Mouse (Mus musculus): ENCODE results near the gene Smarca2. TPM values are rescaled to one million over a fixed set of nuclear protein-coding genes. Genes with fewer than 3 reads are reported as not detected.

Smarca2 gene
- polyA plus RNA-seq, 1 experiment from 2014 or later = 29.6 TPM

DNA sequence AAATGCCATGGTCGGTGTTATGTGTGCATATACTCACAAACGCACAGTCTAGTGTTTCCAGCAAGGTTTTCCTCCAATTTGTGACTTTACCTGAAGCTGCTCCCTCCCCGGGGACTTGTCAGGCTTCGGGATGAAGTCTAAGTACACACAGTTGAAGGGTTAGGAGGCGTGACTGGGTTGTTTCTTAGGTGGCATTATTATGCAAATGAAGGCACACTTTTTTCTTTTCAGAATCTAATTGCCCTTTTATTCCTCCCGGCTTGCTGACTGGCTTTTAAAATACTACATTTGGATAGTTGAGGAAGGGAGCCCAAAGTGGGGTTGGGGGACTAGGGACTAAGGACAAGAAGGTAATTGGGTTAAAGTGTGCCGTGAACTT lies 3.6 kb downstream of the Smarca2 start:
- Histone ChIP-seq H3K4me2 (ENCODE audit: low read depth, low read length) (peak overlapping the region; percentile 94), H3K36me3 (ENCODE audit: control insufficient read depth, insufficient read depth) (no peaks in the 10 kb centered on the region), H3K4me3 (ENCODE audit: low read length) (peak overlapping the region; percentile 82), H3K4me1 (ENCODE audit: control insufficient read depth, insufficient read depth, low read length) (peaks cover 19% of the 10 kb centered on the region), H3K27ac (ENCODE audit: low read length) (no peak overlapping the region), H3K9me3 (replicated peaks; ENCODE audit: control insufficient read depth, low read length) (no peaks in the 10 kb centered on the region), H3K9ac (ENCODE audit: low read length) (no peak overlapping the region; the same call in 1 of the 2 replicates), H3K27me3 (ENCODE audit: control insufficient read depth, insufficient read depth, low read length) (no peaks in the 10 kb centered on the region)
- no peak for ATAC-seq (replicated peaks; ENCODE audit: extremely low read depth, insufficient read depth, low FRiP score)
- 40% methylated on average over 7 of the region's 7 CpGs for WGBS

- no peak for ATAC-seq (replicated peaks; ENCODE audit: extremely low read depth, insufficient read depth, low FRiP score)
- Histone ChIP-seq H3K9ac (ENCODE audit: low read length) (no peak overlapping the region), H3K9me3 (replicated peaks; ENCODE audit: control insufficient read depth, low read length) (no peaks in the 10 kb centered on the region), H3K4me1 (ENCODE audit: control insufficient read depth, insufficient read depth, low read length) (peaks cover 26% of the 10 kb centered on the region), H3K27ac (ENCODE audit: low read length) (no peak overlapping the region), H3K4me2 (ENCODE audit: low read depth, low read length) (no peak overlapping the region), H3K27me3 (ENCODE audit: control insufficient read depth, insufficient read depth, low read length) (no peaks in the 10 kb centered on the region), H3K36me3 (ENCODE audit: control insufficient read depth, insufficient read depth) (no peaks in the 10 kb centered on the region), H3K4me3 (ENCODE audit: low read length) (no peak overlapping the region)
- 57% methylated on average over 2 of the region's 2 CpGs for WGBS
Measured at GRCm38 (mm10) chr19:26609637-26610036, 4.8 kb downstream of the Smarca2 start.

DNA sequence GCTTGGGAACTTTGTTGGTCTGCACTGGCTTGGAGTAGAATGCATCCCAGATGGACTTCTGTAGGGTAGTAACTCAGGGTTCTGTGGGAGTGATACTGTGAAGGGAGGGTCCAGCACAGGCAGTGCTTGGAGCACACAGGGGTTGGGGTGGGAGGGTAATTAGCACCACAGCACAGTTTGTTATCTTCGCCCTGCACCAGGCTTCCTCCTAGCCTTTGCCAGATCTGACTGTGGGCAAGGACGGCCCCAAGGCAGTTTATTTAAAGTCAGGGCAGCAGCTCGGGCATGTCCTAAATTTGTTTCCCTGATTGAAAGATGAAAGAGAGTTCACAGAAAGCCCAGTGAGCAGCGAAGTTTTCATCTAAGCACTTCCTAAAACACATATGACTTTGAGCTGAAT lies 8.1 kb downstream of the Smarca2 start:
- Histone ChIP-seq H3K27ac (ENCODE audit: low read length) (peak overlapping the region; percentile 61), H3K27me3 (ENCODE audit: control insufficient read depth, insufficient read depth, low read length) (no peaks in the 10 kb centered on the region), H3K4me3 (ENCODE audit: low read length) (no peak overlapping the region), H3K4me2 (ENCODE audit: low read depth, low read length) (no peak overlapping the region), H3K4me1 (ENCODE audit: control insufficient read depth, insufficient read depth, low read length) (peaks cover 24% of the 10 kb centered on the region), H3K9me3 (replicated peaks; ENCODE audit: control insufficient read depth, low read length) (no peaks in the 10 kb centered on the region), H3K36me3 (ENCODE audit: control insufficient read depth, insufficient read depth) (no peaks in the 10 kb centered on the region), H3K9ac (ENCODE audit: low read length) (no peak overlapping the region)
- 23% methylated on average over 4 of the region's 4 CpGs for WGBS
- ATAC-seq (replicated peaks; ENCODE audit: extremely low read depth, insufficient read depth, low FRiP score) = 0 out of 2 replicates have a peak, but pooled peaks have one; percentile 43

DNA sequence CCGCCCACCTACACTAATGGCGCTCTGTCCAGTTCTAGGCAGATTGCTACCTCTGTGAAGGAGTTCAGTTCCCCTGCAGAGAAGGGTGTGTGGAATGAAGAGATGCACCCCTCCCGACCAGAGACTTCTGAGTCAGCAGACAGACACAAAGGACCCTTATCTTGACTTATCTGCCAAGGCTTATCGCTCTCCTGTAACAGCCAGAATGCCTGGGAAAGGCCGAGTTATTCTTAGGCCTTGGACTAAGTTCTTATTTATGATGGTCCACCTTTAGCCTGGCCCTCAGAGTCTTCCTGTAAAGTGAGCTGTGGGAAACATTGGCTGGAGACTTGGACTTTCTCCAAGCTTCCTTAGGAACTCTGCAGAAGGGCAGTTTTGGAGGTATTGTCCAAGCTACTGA lies 8.8 kb downstream of the Smarca2 start:
- Histone ChIP-seq H3K9me3 (replicated peaks; ENCODE audit: control insufficient read depth, low read length) (no peaks in the 10 kb centered on the region), H3K36me3 (ENCODE audit: control insufficient read depth, insufficient read depth) (no peaks in the 10 kb centered on the region), H3K4me1 (ENCODE audit: control insufficient read depth, insufficient read depth, low read length) (peaks cover 17% of the 10 kb centered on the region), H3K4me2 (ENCODE audit: low read depth, low read length) (peak overlapping the region; percentile 13; the same call in 1 of the 2 replicates), H3K4me3 (ENCODE audit: low read length) (no peak overlapping the region), H3K27me3 (ENCODE audit: control insufficient read depth, insufficient read depth, low read length) (no peaks in the 10 kb centered on the region), H3K27ac (ENCODE audit: low read length) (peak overlapping the region; percentile 61), H3K9ac (ENCODE audit: low read length) (no peak overlapping the region)
- peak; percentile 59 for ATAC-seq (replicated peaks; ENCODE audit: extremely low read depth, insufficient read depth, low FRiP score)
- 34% methylated on average over 5 of the region's 5 CpGs for WGBS

DNA sequence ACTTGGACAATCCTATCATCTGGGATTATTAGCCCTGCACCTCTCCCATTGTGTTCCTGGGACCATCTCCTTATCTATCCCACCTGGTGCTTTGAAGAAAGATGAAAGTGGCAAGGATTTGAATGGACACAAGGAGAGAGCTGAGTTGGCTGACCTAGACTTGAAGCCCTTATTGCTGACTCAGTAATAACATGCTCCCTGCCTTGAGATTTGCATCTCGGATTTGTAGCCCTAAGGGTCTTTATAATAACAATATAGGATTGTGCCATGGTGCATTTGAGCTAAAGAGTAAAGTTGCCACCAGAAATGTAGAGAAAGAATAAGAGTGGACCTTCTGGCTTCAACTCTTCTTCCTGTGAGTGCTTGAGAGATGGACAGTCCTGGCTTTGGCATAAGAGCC lies 11.4 kb downstream of the Smarca2 start:
- Histone ChIP-seq H3K36me3 (ENCODE audit: control insufficient read depth, insufficient read depth) (peaks cover 3% of the 10 kb centered on the region), H3K27me3 (ENCODE audit: control insufficient read depth, insufficient read depth, low read length) (no peaks in the 10 kb centered on the region), H3K9me3 (replicated peaks; ENCODE audit: control insufficient read depth, low read length) (no peaks in the 10 kb centered on the region), H3K4me1 (ENCODE audit: control insufficient read depth, insufficient read depth, low read length) (peaks cover 17% of the 10 kb centered on the region), H3K4me2 (ENCODE audit: low read depth, low read length) (no peak overlapping the region), H3K27ac (ENCODE audit: low read length) (no peak overlapping the region), H3K4me3 (ENCODE audit: low read length) (no peak overlapping the region), H3K9ac (ENCODE audit: low read length) (no peak overlapping the region)
- WGBS = 79% methylated on average over 1 of the region's 1 CpGs
- ATAC-seq (replicated peaks; ENCODE audit: extremely low read depth, insufficient read depth, low FRiP score) = no peak

DNA sequence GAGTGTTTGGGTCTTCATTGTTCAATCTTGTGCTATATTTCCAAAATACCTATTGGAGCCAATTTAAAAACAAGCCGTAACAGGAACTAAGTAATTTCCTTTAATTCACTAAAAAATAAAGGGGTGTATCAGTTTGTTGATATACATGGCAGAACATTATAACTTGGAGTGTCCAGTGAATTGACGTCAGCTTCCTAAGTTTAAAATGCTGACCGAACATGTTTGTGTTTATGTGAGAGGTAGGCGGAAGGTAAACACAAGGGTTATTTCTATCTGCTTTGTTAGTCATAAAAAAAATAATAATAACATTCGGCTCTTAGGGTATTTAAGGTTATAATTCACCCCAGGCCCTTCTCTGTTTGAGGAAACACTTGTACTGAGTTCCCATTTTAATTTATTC lies 12.4 kb downstream of the Smarca2 start:
- 78% methylated on average over 5 of the region's 5 CpGs for WGBS
- Histone ChIP-seq H3K4me1 (ENCODE audit: control insufficient read depth, insufficient read depth, low read length) (peaks cover 17% of the 10 kb centered on the region), H3K9ac (ENCODE audit: low read length) (no peak overlapping the region), H3K9me3 (replicated peaks; ENCODE audit: control insufficient read depth, low read length) (no peaks in the 10 kb centered on the region), H3K4me3 (ENCODE audit: low read length) (no peak overlapping the region), H3K27me3 (ENCODE audit: control insufficient read depth, insufficient read depth, low read length) (no peaks in the 10 kb centered on the region), H3K4me2 (ENCODE audit: low read depth, low read length) (no peak overlapping the region), H3K36me3 (ENCODE audit: control insufficient read depth, insufficient read depth) (peaks cover 7% of the 10 kb centered on the region), H3K27ac (ENCODE audit: low read length) (no peak overlapping the region)
- ATAC-seq (replicated peaks; ENCODE audit: extremely low read depth, insufficient read depth, low FRiP score) = no peak

DNA sequence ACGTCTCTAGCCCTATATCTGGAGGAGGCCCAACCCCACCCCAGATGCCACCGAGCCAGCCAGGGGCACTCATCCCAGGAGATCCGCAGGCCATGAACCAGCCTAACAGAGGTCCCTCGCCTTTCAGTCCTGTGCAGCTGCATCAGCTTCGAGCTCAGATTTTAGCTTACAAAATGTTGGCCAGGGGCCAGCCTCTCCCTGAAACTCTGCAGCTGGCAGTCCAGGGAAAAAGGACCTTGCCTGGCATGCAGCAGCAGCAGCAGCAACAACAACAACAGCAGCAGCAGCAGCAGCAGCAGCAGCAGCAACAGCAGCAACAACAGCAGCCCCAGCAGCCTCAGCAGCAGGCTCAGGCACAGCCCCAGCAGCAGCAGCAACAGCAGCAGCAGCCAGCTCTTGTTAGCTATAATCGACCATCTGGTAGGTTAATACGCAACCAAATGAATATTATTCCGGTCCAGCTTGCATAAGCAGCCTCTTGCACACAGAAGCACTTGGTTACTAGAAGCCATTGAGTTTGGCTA lies 25.9 kb downstream of the Smarca2 start:
- Histone ChIP-seq H3K4me1 (ENCODE audit: control insufficient read depth, insufficient read depth, low read length) (no peaks in the 10 kb centered on the region), H3K36me3 (ENCODE audit: control insufficient read depth, insufficient read depth) (peaks cover 9% of the 10 kb centered on the region; the same call in 1 of the 2 replicates), H3K4me3 (ENCODE audit: low read length) (no peak overlapping the region), H3K4me2 (ENCODE audit: low read depth, low read length) (no peak overlapping the region), H3K9ac (ENCODE audit: low read length) (no peak overlapping the region), H3K9me3 (replicated peaks; ENCODE audit: control insufficient read depth, low read length) (no peaks in the 10 kb centered on the region), H3K27ac (ENCODE audit: low read length) (no peak overlapping the region), H3K27me3 (ENCODE audit: control insufficient read depth, insufficient read depth, low read length) (no peaks in the 10 kb centered on the region)
- 51% methylated on average over 8 of the region's 8 CpGs for WGBS
- ATAC-seq (replicated peaks; ENCODE audit: extremely low read depth, insufficient read depth, low FRiP score) = no peak

- H3K36me3 ChIP-seq (ENCODE audit: control insufficient read depth, insufficient read depth) = peaks cover 9% of the 10 kb centered on the region; the same call in 1 of the 2 replicates
- ATAC-seq (replicated peaks; ENCODE audit: extremely low read depth, insufficient read depth, low FRiP score) = no peak
- no peak overlapping the region for H3K4me3 ChIP-seq (ENCODE audit: low read length)
- WGBS = 72% methylated on average over 5 of the region's 5 CpGs
- no peaks in the 10 kb centered on the region for H3K4me1 ChIP-seq (ENCODE audit: control insufficient read depth, insufficient read depth, low read length)
- H3K27ac ChIP-seq (ENCODE audit: low read length) = no peak overlapping the region
- no peaks in the 10 kb centered on the region for H3K9me3 ChIP-seq (replicated peaks; ENCODE audit: control insufficient read depth, low read length)
- no peaks in the 10 kb centered on the region for H3K27me3 ChIP-seq (ENCODE audit: control insufficient read depth, insufficient read depth, low read length)
- no peak overlapping the region for H3K4me2 ChIP-seq (ENCODE audit: low read depth, low read length)
- H3K9ac ChIP-seq (ENCODE audit: low read length) = no peak overlapping the region
Measured at GRCm38 (mm10) chr19:26632228-26632627, 27.4 kb downstream of the Smarca2 start.

- Histone ChIP-seq H3K4me1 (ENCODE audit: control insufficient read depth, insufficient read depth, low read length) (peaks cover 9% of the 10 kb centered on the region; the same call in 1 of the 2 replicates), H3K27me3 (ENCODE audit: control insufficient read depth, insufficient read depth, low read length) (no peaks in the 10 kb centered on the region), H3K4me2 (ENCODE audit: low read depth, low read length) (no peak overlapping the region), H3K27ac (ENCODE audit: low read length) (no peak overlapping the region), H3K9me3 (replicated peaks; ENCODE audit: control insufficient read depth, low read length) (no peaks in the 10 kb centered on the region), H3K9ac (ENCODE audit: low read length) (no peak overlapping the region), H3K4me3 (ENCODE audit: low read length) (no peak overlapping the region), H3K36me3 (ENCODE audit: control insufficient read depth, insufficient read depth) (peaks cover 12% of the 10 kb centered on the region)
- 83% methylated on average over 13 of the region's 13 CpGs for WGBS
- ATAC-seq (replicated peaks; ENCODE audit: extremely low read depth, insufficient read depth, low FRiP score) = no peak
Measured at GRCm38 (mm10) chr19:26640556-26640955, 35.7 kb downstream of the Smarca2 start.
